17 mouse cellular contexts compared by ENCODE assay signal in the genomic region with DNA sequence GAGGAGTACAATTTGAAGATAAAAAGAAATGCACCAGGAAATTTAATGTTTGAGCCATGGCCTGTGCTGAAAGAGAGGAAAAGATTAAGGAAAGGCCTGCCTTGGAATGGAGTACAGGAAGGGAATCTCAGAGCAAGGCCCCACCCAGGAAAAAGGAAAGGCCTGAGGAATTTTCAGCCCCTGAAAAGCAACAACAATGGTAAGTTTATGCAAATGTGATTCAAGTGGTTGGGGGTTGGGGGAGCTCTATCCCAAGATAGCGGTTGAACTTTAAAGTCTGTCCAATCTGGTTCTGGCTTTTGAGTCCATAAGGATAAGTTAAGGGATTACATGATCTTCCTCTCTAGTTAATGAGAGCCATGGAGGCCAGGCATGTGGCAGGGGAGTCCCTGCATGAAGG.
"Had no signal": no experiment of that assay in that cellular context is flagged by ENCODE, and none has a peak within 500 bp of the region (broad histone marks: within the 10 kb centered on the region; RNA-seq: fewer than 3 reads in every experiment).

No protein-coding gene starts in this region.

- H3K4me2 ChIP-seq: limb, embryonic 13.5 days; neural tube, embryonic 12.5 days had no signal

- H3K27me3 ChIP-seq: limb, embryonic 13.5 days; neural tube, embryonic 12.5 days had no signal

- H3K4me3 ChIP-seq: layer of hippocampus, adult 2 months; limb, embryonic 13.5 days; midbrain, embryonic 10.5 days; myocyte; neural tube, embryonic 12.5 days had no signal

- H3K4me1 ChIP-seq: limb, embryonic 13.5 days; neural tube, embryonic 12.5 days had no signal

- H3K9ac ChIP-seq: limb, embryonic 13.5 days; liver, embryonic 14.5 days; neural tube, embryonic 12.5 days had no signal

- H3K9me3 ChIP-seq: limb, embryonic 13.5 days; midbrain, embryonic 10.5 days; neural tube, embryonic 12.5 days had no signal

- DNase-seq: kidney, adult 11 months; kidney, postnatal 10 days; kidney, postnatal 4 days; left cerebral cortex, postnatal 4 days; lung, adult 2 months; lung, postnatal 36 days; midbrain, embryonic 14.5 days; retina, postnatal 1 day; right cerebral cortex, postnatal 4 days; spleen, adult 18-20 months; thymus, postnatal 36 days had no signal

- H3K36me3 ChIP-seq: limb, embryonic 13.5 days; midbrain, embryonic 10.5 days; neural tube, embryonic 12.5 days had no signal

- H3K27ac ChIP-seq: layer of hippocampus, adult 2 months; limb, embryonic 13.5 days; liver, embryonic 14.5 days; midbrain, embryonic 10.5 days; neural tube, embryonic 12.5 days had no signal
